Mouse (Mus musculus): ENCODE results near the gene Gm4175. TPM values are rescaled to one million over a fixed set of nuclear protein-coding genes. Genes with fewer than 3 reads are reported as not detected.
"Not testable (repeated sequence)": the region's sequence is repeated elsewhere in the genome, so short reads cannot be mapped to it uniquely, and the experiment has no call there.

The Gm4175 gene
- not detected in 2 replicates for total RNA-seq (2017)

DNA sequence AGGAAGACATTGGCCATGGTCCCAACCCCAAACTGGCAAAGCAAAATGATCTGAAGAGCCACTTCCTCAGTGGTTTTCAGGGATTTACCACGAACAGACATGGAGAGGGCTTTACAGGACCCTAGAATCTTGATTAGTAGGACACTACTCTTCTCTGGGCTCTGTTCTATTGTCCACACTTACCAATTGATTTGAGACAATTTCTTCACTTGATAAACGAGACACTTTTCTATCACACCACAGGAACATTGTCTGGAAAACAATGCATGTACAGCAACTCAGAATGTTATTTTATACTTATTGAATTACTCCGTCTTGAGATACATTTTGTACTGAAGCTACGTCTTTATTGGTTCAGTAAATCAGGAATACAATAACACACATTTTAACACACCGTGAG lies at the start of gene Gm4175:
Gene Gm4175, minus strand, starts transcription at position 101 of the 400 bp plus-strand sequence.
- not testable (repeated sequence) for ATAC-seq (replicated peaks; ENCODE audit: low read depth, poor library complexity, severe bottlenecking)

- ATAC-seq (replicated peaks; ENCODE audit: low read depth, poor library complexity, severe bottlenecking): not testable (repeated sequence)
Measured at GRCm38 (mm10) chr7:21796628-21797027, 35.4 kb upstream of the Gm4175 start, which contains the start of gene Gm4177. Gene Gm4177 (minus strand): TSS chr7:21796728.

Other genes starting within 250 kb of the Gm4175 start
- gene Vmn1r130, start 249.7 kb downstream of the Gm4175 start, total RNA-seq (2017): not detected in 2 replicates
- not detected in 2 replicates for gene Vmn1r131, start 215.4 kb downstream of the Gm4175 start, total RNA-seq (2017)
- gene Vmn1r132, start 147.4 kb downstream of the Gm4175 start, total RNA-seq (2017): not detected in 2 replicates
- not detected in 2 replicates for gene Gm4177, start 35.3 kb upstream of the Gm4175 start, total RNA-seq (2017)
- not detected in 2 replicates for gene Vmn1r135, start 70.9 kb upstream of the Gm4175 start, total RNA-seq (2017)
- gene Gm5725, start 82.8 kb upstream of the Gm4175 start, total RNA-seq (2017): not detected in 2 replicates
- gene Gm5891, start 159.8 kb upstream of the Gm4175 start, total RNA-seq (2017): not detected in 2 replicates
- gene Vmn1r137, start 233.1 kb upstream of the Gm4175 start, total RNA-seq (2017): not detected in 2 replicates

All from common myeloid progenitor, adult 5-6 weeks (primary cell).